Mouse (Mus musculus) liver, embryonic 14.5 days (tissue): ENCODE results near the gene N4bp1.

ENCODE experiments used
- CTCF ChIP-seq: IDR thresholded peaks from 2 replicates; pipeline ENCODE4 v1.5.1; 2016; ENCODE audit warnings: antibody characterized with exemption, low read depth, control low read depth
- EP300 ChIP-seq: IDR thresholded peaks from 2 replicates; pipeline ENCODE4 v1.6.1; 2016; ENCODE audit warnings: antibody characterized with exemption, low read depth

DNA sequence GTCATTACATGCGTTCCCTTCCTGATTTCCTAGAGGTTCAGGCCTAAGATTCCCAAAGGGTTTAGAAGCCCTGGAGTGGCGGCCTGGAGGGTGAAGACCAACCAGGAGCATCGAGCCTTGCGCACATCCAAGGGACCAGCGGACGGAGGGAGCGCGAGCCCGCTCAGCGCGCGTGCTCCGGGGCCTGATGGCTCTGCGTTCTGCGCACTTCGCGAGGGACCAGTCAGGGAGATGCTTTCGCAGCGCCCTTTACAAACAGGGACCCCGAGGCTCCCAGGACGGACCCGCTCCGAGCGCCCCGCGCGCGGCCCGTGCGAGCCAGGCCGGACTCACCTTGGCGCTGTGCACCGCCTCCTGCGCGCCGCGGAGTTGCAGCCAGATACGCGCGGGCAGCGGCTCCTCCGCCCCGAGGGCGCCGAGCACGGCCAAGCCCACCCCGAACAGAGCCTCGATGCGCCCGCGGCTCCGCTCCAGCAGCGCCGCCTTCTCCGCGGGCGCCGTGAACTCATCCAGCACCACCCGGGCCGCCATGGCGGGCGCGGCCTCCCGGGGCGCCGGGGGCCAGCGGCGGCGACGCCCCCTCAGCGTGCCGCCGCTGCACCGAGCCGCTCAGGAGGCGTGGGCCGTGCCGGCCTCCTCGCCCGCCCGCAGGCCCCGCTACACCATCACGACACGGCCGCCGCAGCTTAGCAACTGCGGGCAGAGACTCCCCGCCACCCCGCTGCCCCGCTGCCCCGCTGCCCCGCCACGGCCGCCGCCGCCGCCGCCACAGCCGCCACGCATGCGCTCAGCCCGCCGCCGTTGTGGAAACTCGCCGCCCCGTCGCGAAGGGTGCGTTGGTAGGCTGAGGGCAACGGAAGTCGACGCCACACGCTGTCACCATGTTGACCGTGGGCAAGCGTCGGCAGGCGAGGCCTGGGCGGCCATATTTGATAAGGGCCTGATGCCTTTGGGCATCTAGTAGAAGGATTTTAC, at the start of gene N4bp1:
- TF ChIP-seq CTCF (no peak), EP300 (no peak)
